Mouse (Mus musculus) embryonic fibroblast, embryonic 13.5 days (primary cell): ENCODE results near the gene Smc3.

Experiments
- CTCF ChIP-seq: IDR thresholded peaks from 2 replicates; pipeline ENCODE4 v1.5.1; 2011; ENCODE audit warnings: mild to moderate bottlenecking, control low read depth, low read length, moderate library complexity, borderline replicate concordance; ENCODE audit not compliant: insufficient read depth
- POLR2A ChIP-seq: IDR thresholded peaks from 2 replicates; pipeline ENCODE4 v1.6.1; 2011; ENCODE audit warnings: low read depth, mild to moderate bottlenecking, control low read depth, low read length, moderate library complexity

- TF ChIP-seq CTCF (no peak), POLR2A (no peak)
These were observed 36.0 kb upstream of the Smc3 start for GRCm38 (mm10) chr19:53564174-53564573.
